Mouse (Mus musculus) bone marrow macrophage, adult 2 months (primary cell): ENCODE data around the gene E030018B13Rik.

Experiments
- CTCF ChIP-seq: IDR thresholded peaks from 2 replicates; pipeline ENCODE4 v1.5.1; 2012; ENCODE audit warnings: low read depth, mild to moderate bottlenecking, low read length, moderate library complexity
- POLR2A ChIP-seq: IDR thresholded peaks from 2 replicates; pipeline ENCODE4 v1.6.1; 2012; ENCODE audit warnings: mild to moderate bottlenecking, low read depth, low read length, borderline replicate concordance

GRCm38 (mm10) chr7:63895223-63895622 is 21.4 kb upstream of the E030018B13Rik start:
- TF ChIP-seq CTCF (no peak), POLR2A (no peak)
